Mouse (Mus musculus) embryonic facial prominence, embryonic 12.5 days (tissue): ENCODE measurements around the gene Zfp866. TPM values are rescaled to one million over a fixed set of nuclear protein-coding genes. Genes with fewer than 3 reads are reported as not detected.

Experiments
- ATAC-seq: fragments of 200-750 bp; cut with Nextera tagmentation; 2 replicates; pipeline ENCODE4 v1.8.0; 2017; ENCODE audit not compliant: insufficient number of reproducible peaks, insufficient read depth, low FRiP score, low TSS enrichment
- H3K27ac ChIP-seq: fragments of 300-500 bp; sonication (generic); 2 replicates; pipeline ENCODE4 v1.5.1; 2016; ENCODE audit warnings: mild to moderate bottlenecking
- H3K27me3 ChIP-seq: fragments of 300-500 bp; sonication (generic); 2 replicates; pipeline ENCODE4 v1.6.1; 2016; ENCODE audit warnings: mild to moderate bottlenecking, moderate library complexity
- H3K36me3 ChIP-seq: fragments of 300-500 bp; sonication (generic); 2 replicates; pipeline ENCODE4 v1.6.1; 2016; ENCODE audit warnings: mild to moderate bottlenecking
- H3K4me1 ChIP-seq: fragments of 300-500 bp; sonication (generic); 2 replicates; pipeline ENCODE4 v1.6.1; 2016
- H3K4me2 ChIP-seq: fragments of 300-500 bp; sonication (generic); replicated peaks from 2 replicates; pipeline ENCODE4 v1.6.1; 2016; ENCODE audit warnings: mild to moderate bottlenecking, moderate library complexity
- H3K4me3 ChIP-seq: fragments of 300-500 bp; sonication (generic); 2 replicates; pipeline ENCODE4 v1.5.1; 2016; ENCODE audit warnings: mild to moderate bottlenecking
- H3K9ac ChIP-seq: fragments of 300-500 bp; sonication (generic); 2 replicates; pipeline ENCODE4 v1.6.1; 2016; ENCODE audit warnings: mild to moderate bottlenecking, moderate library complexity
- H3K9me3 ChIP-seq: fragments of 300-500 bp; sonication (generic); 2 replicates; pipeline ENCODE4 v1.6.1; 2016; ENCODE audit warnings: mild to moderate bottlenecking, moderate library complexity
- WGBS: fragments of 180-500 bp; shearing (Covaris S2); methylation state at CpG from one replicate; pipeline ENCODE4 v1.1.7; 2016; 5-methylcytosine and 5-hydroxymethylcytosine counted together
- polyA plus RNA-seq: library from polyadenylated mRNA; unstranded; fragments of >200 nt; fragmentation: Nextera tagmentation; extraction: Ambion mirVana; gene quantifications from 2 replicates; pipeline ENCODE4 v1.2.1, GENCODE M21; 2016

Gene Zfp866
- polyA plus RNA-seq, 1 experiment from 2014 or later: 38.9 TPM

DNA sequence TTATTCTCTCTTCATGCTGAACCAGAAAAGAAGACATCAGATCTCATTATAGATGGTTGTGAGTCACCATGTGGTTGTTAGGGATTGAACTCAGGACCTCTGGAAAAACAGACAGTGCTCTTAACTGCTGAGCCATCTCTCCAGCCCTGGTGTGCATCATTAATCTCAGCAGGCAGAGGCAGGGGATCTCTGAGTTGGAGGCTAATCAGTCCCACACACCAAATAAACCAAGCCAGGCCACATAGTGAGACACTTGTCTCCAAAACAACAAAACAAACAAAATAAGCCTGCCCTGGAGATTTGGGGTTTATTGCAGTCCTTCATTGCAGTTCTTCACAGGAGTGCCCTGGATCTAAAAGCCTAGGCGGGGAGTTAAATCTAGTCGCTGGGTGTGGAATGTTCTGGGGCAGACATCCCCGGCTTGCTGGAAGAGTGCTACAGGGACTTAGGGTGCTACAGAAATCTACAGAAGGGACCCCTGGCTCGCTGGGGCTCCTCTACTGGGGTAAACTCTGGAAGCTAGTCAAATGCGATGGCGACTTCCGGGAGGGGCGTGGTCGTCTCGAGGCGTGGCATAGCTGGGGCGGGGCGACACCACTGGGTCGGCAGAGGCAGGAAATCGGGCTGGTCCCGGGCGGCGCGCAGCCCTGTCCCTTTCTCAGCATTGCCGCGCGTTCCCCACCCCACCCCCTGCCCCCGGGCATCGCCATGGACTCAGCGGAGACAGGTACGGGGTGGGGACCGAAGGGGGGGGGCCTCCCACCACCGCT, 17.3 kb upstream of the Zfp866 start, which contains the start of gene Gmip:
Gmip (plus strand) TSS at position 586 of the 770 bp plus-strand sequence.
- Histone ChIP-seq H3K4me2 (peak within 1 kb of the TSS; percentile 91), H3K9ac (peak within 1 kb of the TSS; percentile 44), H3K9me3 (no peaks in the 10 kb centered on the region), H3K27ac (0 out of 2 replicates have a peak within 1 kb of the TSS, but pooled peaks have one; percentile 37), H3K27me3 (no peaks in the 10 kb centered on the region), H3K4me1 (peaks cover 7% of the 10 kb centered on the region; the same call in 1 of the 2 replicates), H3K4me3 (peak within 1 kb of the TSS; percentile 50), H3K36me3 (peaks cover 52% of the 10 kb centered on the region)
- WGBS: 7% methylated on average over 28 of the region's 28 CpGs
- ATAC-seq: peak; percentile 53

GRCm38 (mm10) chr8:69807236-69807635, 16.3 kb upstream of the Zfp866 start:
- no peak overlapping the region for H3K4me3 ChIP-seq
- no peak overlapping the region for H3K9ac ChIP-seq
- peaks cover 7% of the 10 kb centered on the region; the same call in 1 of the 2 replicates for H3K4me1 ChIP-seq
- no peaks in the 10 kb centered on the region for H3K9me3 ChIP-seq
- H3K36me3 ChIP-seq: peaks cover 62% of the 10 kb centered on the region
- 95% methylated on average over 5 of the region's 5 CpGs for WGBS
- no peak for ATAC-seq
- H3K27ac ChIP-seq: no peak overlapping the region
- no peaks in the 10 kb centered on the region for H3K27me3 ChIP-seq
- H3K4me2 ChIP-seq: no peak overlapping the region

- no peak for ATAC-seq
- Histone ChIP-seq H3K9ac (no peak overlapping the region), H3K4me1 (peaks cover 7% of the 10 kb centered on the region; the same call in 1 of the 2 replicates), H3K4me2 (no peak overlapping the region), H3K4me3 (no peak overlapping the region), H3K36me3 (peaks cover 75% of the 10 kb centered on the region), H3K27ac (no peak overlapping the region), H3K9me3 (no peaks in the 10 kb centered on the region), H3K27me3 (no peaks in the 10 kb centered on the region)
- 93% methylated on average over 9 of the region's 9 CpGs for WGBS
Observed at GRCm38 (mm10) chr8:69805491-69805890, 14.5 kb upstream of the Zfp866 start.

GRCm38 (mm10) chr8:69805086-69805485, 14.1 kb upstream of the Zfp866 start:
- ATAC-seq: no peak
- Histone ChIP-seq H3K9ac (no peak overlapping the region), H3K9me3 (no peaks in the 10 kb centered on the region), H3K4me2 (no peak overlapping the region), H3K36me3 (peaks cover 79% of the 10 kb centered on the region), H3K4me1 (peaks cover 7% of the 10 kb centered on the region; the same call in 1 of the 2 replicates), H3K4me3 (no peak overlapping the region), H3K27ac (no peak overlapping the region), H3K27me3 (no peaks in the 10 kb centered on the region)
- 92% methylated on average over 10 of the region's 10 CpGs for WGBS

- WGBS: 88% methylated on average over 6 of the region's 6 CpGs
- no peak for ATAC-seq
- H3K9me3 ChIP-seq: no peaks in the 10 kb centered on the region
- H3K36me3 ChIP-seq: peaks cover 84% of the 10 kb centered on the region
- H3K4me1 ChIP-seq: peaks cover 7% of the 10 kb centered on the region; the same call in 1 of the 2 replicates
- H3K4me2 ChIP-seq: no peak overlapping the region
- no peak overlapping the region for H3K9ac ChIP-seq
- no peaks in the 10 kb centered on the region for H3K27me3 ChIP-seq
- no peak overlapping the region for H3K27ac ChIP-seq
- no peak overlapping the region for H3K4me3 ChIP-seq
Observed at GRCm38 (mm10) chr8:69804537-69804936, 13.6 kb upstream of the Zfp866 start.

GRCm38 (mm10) chr8:69803366-69803765, 12.4 kb upstream of the Zfp866 start:
- 89% methylated on average over 7 of the region's 7 CpGs for WGBS
- no peak for ATAC-seq
- H3K4me1 ChIP-seq: no peaks in the 10 kb centered on the region

DNA sequence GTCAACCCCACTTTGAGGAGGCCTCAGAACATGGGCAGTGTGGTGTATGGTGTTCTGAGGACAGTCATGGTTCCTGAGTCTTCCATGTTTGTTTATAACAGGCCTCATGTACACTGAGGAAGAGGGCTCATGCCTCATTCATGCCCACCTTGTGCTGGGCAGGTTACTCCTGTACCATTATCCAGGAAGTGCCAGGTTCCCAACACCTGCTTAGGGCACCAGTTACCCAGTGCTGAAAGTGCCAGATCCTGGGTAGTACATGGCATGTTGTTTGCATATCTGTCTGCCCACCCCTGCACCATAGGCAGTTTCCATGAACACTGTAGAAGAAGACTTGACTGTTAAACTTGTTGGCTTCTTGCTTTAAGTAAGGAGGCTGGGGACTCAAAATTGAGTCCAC, 11.2 kb upstream of the Zfp866 start:
- ATAC-seq: no peak
- no peak overlapping the region for H3K27ac ChIP-seq
- H3K9ac ChIP-seq: no peak overlapping the region
- no peaks in the 10 kb centered on the region for H3K27me3 ChIP-seq
- no peak overlapping the region for H3K4me3 ChIP-seq
- no peak overlapping the region for H3K4me2 ChIP-seq
- H3K4me1 ChIP-seq: no peaks in the 10 kb centered on the region
- H3K9me3 ChIP-seq: no peaks in the 10 kb centered on the region
- H3K36me3 ChIP-seq: peaks cover 96% of the 10 kb centered on the region

More at GRCm38 (mm10) chr8:69803366-69803765, 12.4 kb upstream of the Zfp866 start:
- Histone ChIP-seq H3K9me3 (no peaks in the 10 kb centered on the region), H3K36me3 (peaks cover 96% of the 10 kb centered on the region), H3K27ac (no peak overlapping the region), H3K4me3 (no peak overlapping the region), H3K4me2 (no peak overlapping the region), H3K27me3 (no peaks in the 10 kb centered on the region), H3K9ac (no peak overlapping the region)

DNA sequence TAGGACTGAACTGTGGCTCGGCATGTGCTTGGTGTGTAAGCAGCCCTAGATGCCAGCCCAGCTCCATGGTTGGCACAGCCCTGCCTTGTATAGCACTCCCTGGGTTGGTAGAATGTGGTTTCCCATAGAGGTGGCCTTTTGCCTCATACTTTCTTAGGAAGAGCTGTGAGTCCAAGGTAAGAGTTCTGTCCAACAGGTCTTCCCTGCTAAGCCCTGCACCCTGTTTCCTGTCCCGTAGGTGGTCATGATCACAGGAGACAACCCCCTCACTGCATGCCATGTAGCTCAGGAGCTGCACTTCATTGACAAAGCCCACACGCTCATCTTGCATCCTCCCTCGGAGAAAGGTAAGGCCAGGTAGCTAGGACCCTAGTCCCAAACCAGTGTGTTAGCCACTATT, 10.8 kb upstream of the Zfp866 start:
- Histone ChIP-seq H3K36me3 (peaks cover 96% of the 10 kb centered on the region), H3K9ac (no peak overlapping the region), H3K9me3 (no peaks in the 10 kb centered on the region), H3K4me1 (no peaks in the 10 kb centered on the region), H3K27me3 (no peaks in the 10 kb centered on the region), H3K4me3 (no peak overlapping the region), H3K4me2 (no peak overlapping the region), H3K27ac (no peak overlapping the region)
- no peak for ATAC-seq
- WGBS: 90% methylated on average over 4 of the region's 4 CpGs

DNA sequence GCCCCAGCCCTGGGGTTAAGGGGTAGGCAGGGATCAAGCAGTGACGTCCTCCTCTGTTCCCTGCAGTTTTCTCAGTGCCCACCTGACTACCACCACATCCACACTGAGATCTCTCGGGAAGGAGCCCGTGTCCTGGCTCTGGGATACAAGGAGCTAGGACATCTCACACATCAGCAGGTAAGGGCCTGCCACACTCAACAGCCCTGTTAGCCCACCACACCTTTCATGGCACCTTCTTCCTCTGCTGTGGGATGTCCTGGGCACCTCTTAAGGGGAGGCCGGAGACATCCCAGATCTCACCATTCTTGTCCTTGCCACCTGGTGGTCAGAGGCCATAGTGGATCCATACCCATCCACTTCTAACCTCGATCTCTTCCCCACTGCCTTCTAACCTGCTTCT, 9.0 kb upstream of the Zfp866 start:
- no peak overlapping the region for H3K27ac ChIP-seq
- WGBS: 92% methylated on average over 5 of the region's 5 CpGs
- no peak for ATAC-seq

DNA sequence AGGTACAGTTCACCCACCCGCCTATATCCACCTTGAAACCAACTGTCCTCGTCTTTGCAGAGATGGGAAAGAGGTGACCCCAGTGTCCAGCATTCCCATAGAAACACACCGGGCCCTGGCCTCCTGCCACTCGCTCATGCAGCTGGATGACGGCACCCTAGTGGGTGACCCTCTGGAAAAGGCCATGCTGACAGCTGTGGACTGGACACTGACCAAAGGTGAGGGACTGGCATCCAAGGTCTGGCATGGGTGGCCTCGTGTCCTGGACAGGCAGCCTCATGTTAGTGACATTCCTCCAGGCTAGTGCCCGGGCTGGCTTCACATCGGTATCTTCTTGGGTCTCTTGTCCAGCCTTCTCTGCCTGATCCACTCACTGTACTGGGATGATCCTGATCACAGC, 8.3 kb upstream of the Zfp866 start:
- no peak overlapping the region for H3K4me3 ChIP-seq
- H3K4me2 ChIP-seq: no peak overlapping the region
- H3K27me3 ChIP-seq: no peaks in the 10 kb centered on the region
- 91% methylated on average over 8 of the region's 8 CpGs for WGBS
- H3K9me3 ChIP-seq: no peaks in the 10 kb centered on the region
- ATAC-seq: no peak
- peaks cover 98% of the 10 kb centered on the region for H3K36me3 ChIP-seq
- no peak overlapping the region for H3K9ac ChIP-seq
- H3K27ac ChIP-seq: no peak overlapping the region
- H3K4me1 ChIP-seq: no peaks in the 10 kb centered on the region

More for the DNA sequence above, 9.0 kb upstream of the Zfp866 start:
- Histone ChIP-seq H3K9me3 (no peaks in the 10 kb centered on the region), H3K9ac (no peak overlapping the region), H3K4me1 (no peaks in the 10 kb centered on the region), H3K4me3 (no peak overlapping the region), H3K36me3 (peaks cover 96% of the 10 kb centered on the region), H3K4me2 (no peak overlapping the region), H3K27me3 (no peaks in the 10 kb centered on the region)

DNA sequence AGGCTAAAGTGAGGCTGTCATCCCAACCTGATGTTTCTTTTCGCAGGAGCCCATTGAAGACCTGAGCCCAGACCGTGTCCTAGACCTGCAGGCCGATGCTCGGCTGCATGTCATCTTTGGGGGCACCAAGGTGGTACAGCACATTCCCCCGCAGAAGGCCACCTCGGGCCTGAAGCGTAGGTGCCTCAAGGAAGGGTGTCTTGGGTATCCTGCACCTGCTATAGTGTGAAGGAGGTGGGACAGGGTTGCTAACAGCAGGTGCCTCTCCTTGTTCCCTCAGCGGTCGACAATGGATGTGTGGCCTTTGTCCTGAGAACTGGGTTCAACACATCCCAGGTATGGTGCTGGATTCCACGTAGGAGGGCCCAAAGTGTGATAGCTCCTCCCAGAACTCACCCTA, 6.7 kb upstream of the Zfp866 start:
- no peaks in the 10 kb centered on the region for H3K27me3 ChIP-seq
- H3K9ac ChIP-seq: no peak overlapping the region
- H3K36me3 ChIP-seq: peaks cover 88% of the 10 kb centered on the region
- ATAC-seq: no peak
- no peak overlapping the region for H3K4me3 ChIP-seq
- H3K4me1 ChIP-seq: peaks cover 3% of the 10 kb centered on the region
- H3K27ac ChIP-seq: no peak overlapping the region
- H3K9me3 ChIP-seq: no peaks in the 10 kb centered on the region
- H3K4me2 ChIP-seq: no peak overlapping the region
- 93% methylated on average over 10 of the region's 10 CpGs for WGBS

DNA sequence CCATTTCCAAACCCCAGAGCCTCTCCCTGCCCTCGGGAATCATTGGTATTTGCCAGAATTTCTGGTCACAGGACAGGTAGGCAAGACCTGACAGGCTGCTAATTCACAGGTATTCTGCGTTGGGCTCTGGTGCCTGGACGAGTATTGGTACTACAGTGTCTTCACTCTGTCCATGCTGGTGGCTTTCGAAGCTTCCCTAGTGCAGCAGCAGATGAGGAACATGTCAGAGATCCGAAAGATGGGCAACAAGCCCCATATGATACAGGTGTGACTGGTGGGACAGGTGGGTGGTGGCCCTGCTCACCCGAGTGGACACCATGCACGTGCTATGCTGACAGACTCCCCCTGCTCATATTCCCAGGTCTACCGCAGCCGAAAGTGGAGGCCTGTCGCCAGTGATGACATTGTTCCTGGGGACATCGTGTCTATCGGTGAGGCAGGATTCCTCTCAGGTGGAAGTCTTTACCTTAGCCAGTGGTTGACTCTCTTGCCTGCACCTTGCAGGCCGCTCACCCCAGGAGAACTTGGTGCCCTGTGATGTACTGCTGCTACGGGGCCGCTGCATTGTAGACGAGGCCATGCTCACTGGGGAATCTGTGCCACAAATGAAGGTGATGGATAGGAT, 5.9 kb upstream of the Zfp866 start:
- Histone ChIP-seq H3K9me3 (no peaks in the 10 kb centered on the region), H3K27ac (no peak overlapping the region), H3K4me3 (no peak overlapping the region), H3K4me1 (peaks cover 11% of the 10 kb centered on the region), H3K27me3 (no peaks in the 10 kb centered on the region), H3K4me2 (no peak overlapping the region), H3K9ac (no peak overlapping the region), H3K36me3 (peaks cover 80% of the 10 kb centered on the region)
- WGBS: 92% methylated on average over 16 of the region's 16 CpGs
- ATAC-seq: no peak
